Mouse (Mus musculus): ENCODE data around the gene Ccdc73. TPM values are rescaled to one million over a fixed set of nuclear protein-coding genes. Genes with fewer than 3 reads are reported as not detected.

Gene Ccdc73
- polyA plus RNA-seq, 1 experiment from 2014 or later = 7.8 TPM

- Histone ChIP-seq H3K9me3 (ENCODE audit: control insufficient read depth, low read length) (no peaks in the 10 kb centered on the region), H3K36me3 (ENCODE audit: control insufficient read depth, insufficient read depth, low read length) (no peaks in the 10 kb centered on the region), H3K4me2 (ENCODE audit: low read depth, low read length) (no peak overlapping the region), H3K27me3 (replicated peaks; ENCODE audit: control insufficient read depth, insufficient read depth, low read length) (no peaks in the 10 kb centered on the region), H3K4me1 (ENCODE audit: control insufficient read depth, insufficient read depth, low read length) (no peaks in the 10 kb centered on the region), H3K9ac (ENCODE audit: low read depth, low read length) (no peak overlapping the region), H3K27ac (replicated peaks; ENCODE audit: low read depth, low read length) (no peak overlapping the region), H3K4me3 (ENCODE audit: low read depth, low read length) (no peak overlapping the region)
- ATAC-seq (ENCODE audit: low read depth) (no peak), DNase-seq (ENCODE audit: low spot score) (no peak)
- 76% methylated on average over 7 of the region's 7 CpGs for WGBS
These were observed 170.5 kb downstream of the Ccdc73 start for GRCm38 (mm10) chr2:105037956-105038569.

- ATAC-seq (ENCODE audit: low read depth) = no peak
- Histone ChIP-seq H3K4me1 (ENCODE audit: control insufficient read depth, insufficient read depth, low read length) (no peaks in the 10 kb centered on the region), H3K4me2 (ENCODE audit: low read depth, low read length) (no peak overlapping the region), H3K9me3 (ENCODE audit: control insufficient read depth, low read length) (no peaks in the 10 kb centered on the region), H3K4me3 (ENCODE audit: low read depth, low read length) (no peak overlapping the region), H3K27ac (replicated peaks; ENCODE audit: low read depth, low read length) (no peak overlapping the region), H3K36me3 (ENCODE audit: control insufficient read depth, insufficient read depth, low read length) (no peaks in the 10 kb centered on the region), H3K27me3 (replicated peaks; ENCODE audit: control insufficient read depth, insufficient read depth, low read length) (no peaks in the 10 kb centered on the region), H3K9ac (ENCODE audit: low read depth, low read length) (no peak overlapping the region)
- 83% methylated on average over 5 of the region's 5 CpGs for WGBS
- no peak for DNase-seq (ENCODE audit: low spot score)
These were observed 171.3 kb downstream of the Ccdc73 start for GRCm38 (mm10) chr2:105038879-105039278.

DNA sequence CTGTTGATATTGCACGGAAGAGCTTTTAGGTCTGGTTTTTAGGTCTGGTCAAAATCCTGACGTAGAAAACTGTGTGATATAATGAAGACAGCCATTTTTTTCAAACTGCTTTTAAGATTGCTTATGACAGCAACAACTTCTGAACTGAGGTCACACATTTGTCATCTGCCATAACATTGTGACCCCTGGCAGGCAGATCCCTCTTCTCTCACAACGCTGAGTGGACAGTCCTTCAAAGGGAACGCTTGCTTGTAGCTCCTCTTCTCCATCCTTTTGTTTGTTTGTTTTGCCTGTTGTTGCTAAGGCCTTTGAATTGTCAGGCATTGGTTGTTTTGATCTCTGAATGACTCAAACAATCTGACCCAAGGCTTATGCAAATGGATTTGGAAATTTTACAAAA lies 173.3 kb downstream of the Ccdc73 start:
- Histone ChIP-seq H3K27ac (replicated peaks; ENCODE audit: low read depth, low read length) (no peak overlapping the region), H3K36me3 (ENCODE audit: control insufficient read depth, insufficient read depth, low read length) (no peaks in the 10 kb centered on the region), H3K4me2 (ENCODE audit: low read depth, low read length) (no peak overlapping the region), H3K4me3 (ENCODE audit: low read depth, low read length) (no peak overlapping the region), H3K27me3 (replicated peaks; ENCODE audit: control insufficient read depth, insufficient read depth, low read length) (no peaks in the 10 kb centered on the region), H3K9me3 (ENCODE audit: control insufficient read depth, low read length) (no peaks in the 10 kb centered on the region), H3K9ac (ENCODE audit: low read depth, low read length) (no peak overlapping the region), H3K4me1 (ENCODE audit: control insufficient read depth, insufficient read depth, low read length) (no peaks in the 10 kb centered on the region)
- no peak for DNase-seq (ENCODE audit: low spot score)
- ATAC-seq (ENCODE audit: low read depth) = no peak
- 66% methylated on average over 4 of the region's 4 CpGs for whole genome bisulfite sequencing

DNA sequence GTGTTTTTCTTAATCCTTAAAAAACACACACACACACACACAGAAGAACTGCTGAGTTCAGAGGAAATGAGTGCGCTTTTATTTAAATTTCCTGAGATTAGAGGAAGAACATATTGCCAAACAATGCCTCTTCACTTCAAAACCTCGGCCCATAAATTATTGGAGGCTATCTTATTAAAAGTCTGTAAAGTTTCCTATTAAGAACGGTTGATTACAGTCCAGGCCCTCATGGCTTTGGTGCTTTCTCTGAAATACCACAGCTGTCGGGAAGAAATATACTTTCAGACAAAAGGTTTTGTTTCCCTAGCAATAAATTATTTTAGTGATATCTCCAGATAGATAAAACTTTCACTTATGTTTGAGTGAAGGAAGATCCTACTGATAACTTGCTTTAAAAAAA lies 175.5 kb downstream of the Ccdc73 start:
- Histone ChIP-seq H3K27ac (replicated peaks; ENCODE audit: low read depth, low read length) (no peak overlapping the region), H3K4me1 (ENCODE audit: control insufficient read depth, insufficient read depth, low read length) (no peaks in the 10 kb centered on the region), H3K36me3 (ENCODE audit: control insufficient read depth, insufficient read depth, low read length) (no peaks in the 10 kb centered on the region), H3K9me3 (ENCODE audit: control insufficient read depth, low read length) (no peaks in the 10 kb centered on the region), H3K4me3 (ENCODE audit: low read depth, low read length) (no peak overlapping the region), H3K9ac (ENCODE audit: low read depth, low read length) (no peak overlapping the region), H3K4me2 (ENCODE audit: low read depth, low read length) (no peak overlapping the region), H3K27me3 (replicated peaks; ENCODE audit: control insufficient read depth, insufficient read depth, low read length) (no peaks in the 10 kb centered on the region)
- WGBS = 81% methylated on average over 4 of the region's 4 CpGs
- no peak for ATAC-seq (ENCODE audit: low read depth)
- DNase-seq (ENCODE audit: low spot score) = no peak

GRCm38 (mm10) chr2:105048301-105048700 lies 180.7 kb downstream of the Ccdc73 start:
- 21% methylated on average over 1 of the region's 1 CpGs for WGBS
- H3K4me1 ChIP-seq (ENCODE audit: control insufficient read depth, insufficient read depth, low read length) = no peaks in the 10 kb centered on the region
- H3K4me3 ChIP-seq (ENCODE audit: low read depth, low read length) = no peak overlapping the region
- H3K4me2 ChIP-seq (ENCODE audit: low read depth, low read length) = no peak overlapping the region
- no peaks in the 10 kb centered on the region for H3K9me3 ChIP-seq (ENCODE audit: control insufficient read depth, low read length)
- no peak overlapping the region for H3K9ac ChIP-seq (ENCODE audit: low read depth, low read length)
- DNase-seq (ENCODE audit: low spot score) (no peak), ATAC-seq (ENCODE audit: low read depth) (no peak)
- H3K27ac ChIP-seq (replicated peaks; ENCODE audit: low read depth, low read length) = no peak overlapping the region
- H3K27me3 ChIP-seq (replicated peaks; ENCODE audit: control insufficient read depth, insufficient read depth, low read length) = no peaks in the 10 kb centered on the region; the same call in 1 of the 2 replicates
- H3K36me3 ChIP-seq (ENCODE audit: control insufficient read depth, insufficient read depth, low read length) = no peaks in the 10 kb centered on the region

GRCm38 (mm10) chr2:105055529-105055928 lies 187.9 kb downstream of the Ccdc73 start:
- no peaks in the 10 kb centered on the region for H3K36me3 ChIP-seq (ENCODE audit: control insufficient read depth, insufficient read depth, low read length)
- H3K27me3 ChIP-seq (replicated peaks; ENCODE audit: control insufficient read depth, insufficient read depth, low read length) = no peaks in the 10 kb centered on the region
- no peaks in the 10 kb centered on the region for H3K9me3 ChIP-seq (ENCODE audit: control insufficient read depth, low read length)
- no peak for ATAC-seq (ENCODE audit: low read depth)
- no peak overlapping the region for H3K4me2 ChIP-seq (ENCODE audit: low read depth, low read length)
- H3K27ac ChIP-seq (replicated peaks; ENCODE audit: low read depth, low read length) = no peak overlapping the region
- DNase-seq (ENCODE audit: low spot score) = no peak
- WGBS = 84% methylated on average over 1 of the region's 1 CpGs
- no peaks in the 10 kb centered on the region for H3K4me1 ChIP-seq (ENCODE audit: control insufficient read depth, insufficient read depth, low read length)
- no peak overlapping the region for H3K9ac ChIP-seq (ENCODE audit: low read depth, low read length)
- H3K4me3 ChIP-seq (ENCODE audit: low read depth, low read length) = no peak overlapping the region

DNA sequence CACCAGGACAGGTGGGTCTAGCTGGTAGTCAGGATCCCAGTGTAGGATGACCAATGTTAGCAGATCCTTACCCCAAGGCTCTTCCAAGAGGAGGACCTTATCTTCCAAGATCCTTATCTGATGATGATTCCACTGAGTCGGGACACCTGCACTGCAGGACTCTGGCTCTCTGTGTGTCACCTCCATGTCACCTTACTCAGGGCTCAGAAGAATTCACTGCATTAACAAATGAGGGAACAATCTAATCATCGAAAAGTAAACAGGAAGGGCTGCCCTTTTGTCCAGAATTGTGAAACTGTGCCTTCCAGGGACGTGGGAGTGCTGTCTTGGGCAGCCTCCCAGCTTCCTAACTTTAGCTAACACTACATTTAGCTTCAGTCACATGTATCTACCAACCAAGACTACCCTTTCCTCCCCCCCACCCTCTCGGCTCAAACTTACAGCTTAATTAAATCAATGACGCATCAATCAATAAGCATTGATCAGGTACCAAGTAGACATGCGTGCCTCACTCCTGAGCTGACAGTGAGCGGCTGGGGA lies 191.0 kb downstream of the Ccdc73 start:
- H3K27me3 ChIP-seq (replicated peaks; ENCODE audit: control insufficient read depth, insufficient read depth, low read length) = no peaks in the 10 kb centered on the region
- no peak overlapping the region for H3K4me2 ChIP-seq (ENCODE audit: low read depth, low read length)
- 75% methylated on average over 7 of the region's 7 CpGs for WGBS
- H3K27ac ChIP-seq (replicated peaks; ENCODE audit: low read depth, low read length) = no peak overlapping the region
- H3K9me3 ChIP-seq (ENCODE audit: control insufficient read depth, low read length) = no peaks in the 10 kb centered on the region
- no peaks in the 10 kb centered on the region for H3K4me1 ChIP-seq (ENCODE audit: control insufficient read depth, insufficient read depth, low read length)
- DNase-seq (ENCODE audit: low spot score) (no peak), ATAC-seq (ENCODE audit: low read depth) (no peak)
- no peak overlapping the region for H3K4me3 ChIP-seq (ENCODE audit: low read depth, low read length)
- no peak overlapping the region for H3K9ac ChIP-seq (ENCODE audit: low read depth, low read length)
- H3K36me3 ChIP-seq (ENCODE audit: control insufficient read depth, insufficient read depth, low read length) = no peaks in the 10 kb centered on the region

DNA sequence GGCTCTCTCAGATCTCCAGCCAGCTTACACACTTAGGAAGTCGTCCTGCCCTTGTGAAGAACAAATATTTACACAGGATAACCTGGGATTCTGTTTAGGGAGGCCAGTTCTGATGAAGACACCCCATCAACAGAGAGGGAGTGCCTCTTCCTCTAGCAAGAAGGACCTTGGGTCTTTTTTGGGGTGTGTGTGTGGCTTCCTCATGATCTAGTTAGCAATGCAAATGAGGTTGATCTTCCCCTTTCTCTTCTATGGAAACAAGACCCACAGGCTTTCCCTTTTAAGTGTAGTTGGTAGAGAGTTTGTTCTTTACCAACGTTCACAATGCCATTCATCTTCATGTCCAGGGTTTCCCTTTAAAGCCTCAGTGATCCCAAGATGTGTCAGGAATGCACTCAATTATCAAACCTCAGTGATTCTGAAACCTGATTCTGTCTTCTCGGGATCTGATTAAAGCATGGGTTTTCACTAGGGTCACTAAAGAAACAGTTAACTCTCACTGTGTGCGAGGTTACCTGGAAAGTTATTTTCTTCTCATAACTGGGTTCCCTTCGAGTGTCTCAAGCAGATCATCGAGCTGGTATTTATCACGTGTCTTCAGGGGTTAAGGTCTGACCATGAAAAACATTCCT lies 195.3 kb downstream of the Ccdc73 start:
- H3K4me1 ChIP-seq (ENCODE audit: control insufficient read depth, insufficient read depth, low read length) = no peaks in the 10 kb centered on the region
- H3K4me3 ChIP-seq (ENCODE audit: low read depth, low read length) = no peak overlapping the region
- H3K27me3 ChIP-seq (replicated peaks; ENCODE audit: control insufficient read depth, insufficient read depth, low read length) = no peaks in the 10 kb centered on the region
- WGBS = 43% methylated on average over 7 of the region's 7 CpGs
- no peaks in the 10 kb centered on the region for H3K9me3 ChIP-seq (ENCODE audit: control insufficient read depth, low read length)
- no peak overlapping the region for H3K4me2 ChIP-seq (ENCODE audit: low read depth, low read length)
- H3K9ac ChIP-seq (ENCODE audit: low read depth, low read length) = no peak overlapping the region
- H3K27ac ChIP-seq (replicated peaks; ENCODE audit: low read depth, low read length) = no peak overlapping the region
- no peaks in the 10 kb centered on the region for H3K36me3 ChIP-seq (ENCODE audit: control insufficient read depth, insufficient read depth, low read length)
- DNase-seq (ENCODE audit: low spot score) (no peak), ATAC-seq (ENCODE audit: low read depth) (no peak)
